Mouse (Mus musculus) kidney, embryonic 14.5 days (tissue): Measurements from ENCODE around the gene Cirbp. TPM values are rescaled to one million over a fixed set of nuclear protein-coding genes. Genes with fewer than 3 reads are reported as not detected.

Experiments used
- ATAC-seq: fragments of 200-750 bp; cut with Nextera tagmentation; 2 replicates; pipeline ENCODE4 v1.8.0; 2017; ENCODE audit warnings: moderate number of reproducible peaks, mild to moderate bottlenecking, moderate TSS enrichment, moderate library complexity; ENCODE audit not compliant: low FRiP score, low TSS enrichment
- H3K27ac ChIP-seq: fragments of 300-500 bp; sonication (generic); 2 replicates; pipeline ENCODE4 v1.5.1; 2014; ENCODE audit warnings: low read depth, mild to moderate bottlenecking, low read length, moderate library complexity, mixed read lengths
- H3K27me3 ChIP-seq: fragments of 300-500 bp; sonication (generic); 2 replicates; pipeline ENCODE4 v1.6.1; 2014; ENCODE audit warnings: mild to moderate bottlenecking, low read length; ENCODE audit not compliant: control insufficient read depth, insufficient read depth
- H3K36me3 ChIP-seq: fragments of 300-500 bp; sonication (generic); 2 replicates; pipeline ENCODE4 v1.6.1; 2014; ENCODE audit warnings: low read length, mixed read lengths; ENCODE audit not compliant: control insufficient read depth, insufficient read depth
- H3K4me1 ChIP-seq: fragments of 300-500 bp; sonication (generic); 2 replicates; pipeline ENCODE4 v1.6.1; 2014; ENCODE audit warnings: low read length, mixed read lengths; ENCODE audit not compliant: control insufficient read depth, insufficient read depth
- H3K4me2 ChIP-seq: fragments of 300-500 bp; sonication (generic); replicated peaks from 2 replicates; pipeline ENCODE4 v1.6.1; 2014; ENCODE audit warnings: low read depth, mild to moderate bottlenecking, low read length
- H3K4me3 ChIP-seq: fragments of 300-500 bp; sonication (generic); 2 replicates; pipeline ENCODE4 v1.5.1; 2014; ENCODE audit warnings: mild to moderate bottlenecking, low read length
- H3K9ac ChIP-seq: fragments of 300-500 bp; sonication (generic); 2 replicates; pipeline ENCODE4 v1.6.1; 2014; ENCODE audit warnings: low read depth, mild to moderate bottlenecking, low read length, moderate library complexity
- H3K9me3 ChIP-seq: fragments of 300-500 bp; sonication (generic); 2 replicates; pipeline ENCODE4 v1.6.1; 2016; ENCODE audit warnings: low read length; ENCODE audit not compliant: control insufficient read depth
- WGBS: fragments of 180-500 bp; shearing (Covaris S2); extraction: QIAGEN DNeasy Blood & Tissue Kit; methylation state at CpG from one replicate; pipeline ENCODE4 v1.1.7; 2014; 5-methylcytosine and 5-hydroxymethylcytosine counted together
- polyA plus RNA-seq: library from polyadenylated mRNA; unstranded; fragments of >200 nt; fragmentation: Nextera tagmentation; extraction: Ambion mirVana; gene quantifications from 2 replicates; pipeline ENCODE4 v1.2.1, GENCODE M21; 2014

Cirbp gene
- polyA plus RNA-seq, 1 experiment from 2014 or later, result 80.0 TPM

- Histone ChIP-seq H3K4me2 (peak overlapping the region; percentile 99), H3K36me3 (peaks cover 12% of the 10 kb centered on the region), H3K9ac (peak overlapping the region; percentile 44), H3K27me3 (peaks cover 23% of the 10 kb centered on the region), H3K27ac (no peak overlapping the region), H3K4me1 (peaks cover 37% of the 10 kb centered on the region), H3K9me3 (no peaks in the 10 kb centered on the region), H3K4me3 (peak overlapping the region; percentile 77)
- 13% methylated on average over 33 of the region's 49 CpGs for WGBS
- no peak for ATAC-seq
Observed at GRCm38 (mm10) chr10:80136179-80136951, 29.4 kb upstream of the Cirbp start.

GRCm38 (mm10) chr10:80136952-80137625 is 28.7 kb upstream of the Cirbp start:
- peaks cover 23% of the 10 kb centered on the region for H3K27me3 ChIP-seq
- no peak overlapping the region for H3K27ac ChIP-seq
- H3K4me3 ChIP-seq, result peak overlapping the region; percentile 77
- peak overlapping the region; percentile 44; the same call in 1 of the 2 replicates for H3K9ac ChIP-seq
- H3K9me3 ChIP-seq, result no peaks in the 10 kb centered on the region
- H3K36me3 ChIP-seq, result peaks cover 11% of the 10 kb centered on the region; the same call in 1 of the 2 replicates
- 7% methylated on average over 29 of the region's 29 CpGs for WGBS
- peaks cover 32% of the 10 kb centered on the region for H3K4me1 ChIP-seq
- H3K4me2 ChIP-seq, result peak overlapping the region; percentile 99
- no peak for ATAC-seq

- H3K4me3 ChIP-seq, result peak overlapping the region; percentile 77
- H3K4me1 ChIP-seq, result peaks cover 34% of the 10 kb centered on the region
- no peaks in the 10 kb centered on the region for H3K9me3 ChIP-seq
- peaks cover 23% of the 10 kb centered on the region for H3K27me3 ChIP-seq
- peak overlapping the region; percentile 83; the same call in 1 of the 2 replicates for H3K27ac ChIP-seq
- H3K4me2 ChIP-seq, result peak overlapping the region; percentile 99
- peaks cover 7% of the 10 kb centered on the region; the same call in 1 of the 2 replicates for H3K36me3 ChIP-seq
- ATAC-seq, result no peak
- 5% methylated on average over 25 of the region's 33 CpGs for WGBS
- peak overlapping the region; percentile 86 for H3K9ac ChIP-seq
Observed at GRCm38 (mm10) chr10:80137626-80138552, 27.9 kb upstream of the Cirbp start.

- peaks cover 35% of the 10 kb centered on the region for H3K4me1 ChIP-seq
- peak within 1 kb of the TSS; percentile 86 for H3K9ac ChIP-seq
- no peaks in the 10 kb centered on the region for H3K9me3 ChIP-seq
- WGBS, result under 1% methylated on average over 76 of the region's 94 CpGs
- peaks cover 12% of the 10 kb centered on the region for H3K36me3 ChIP-seq
- H3K27ac ChIP-seq, result peak within 1 kb of the TSS; percentile 83
- H3K27me3 ChIP-seq, result peaks cover 23% of the 10 kb centered on the region
- peak; percentile 6 for ATAC-seq
- peak within 1 kb of the TSS; percentile 77 for H3K4me3 ChIP-seq
- peak within 1 kb of the TSS; percentile 99 for H3K4me2 ChIP-seq
Observed at GRCm38 (mm10) chr10:80138553-80139438, 27.0 kb upstream of the Cirbp start, which contains the start of gene Atp5d. Atp5d (plus strand) TSS chr10:80138632.

GRCm38 (mm10) chr10:80139439-80139775 is 26.4 kb upstream of the Cirbp start:
- peaks cover 23% of the 10 kb centered on the region for H3K27me3 ChIP-seq
- ATAC-seq, result peak; percentile 4
- H3K4me1 ChIP-seq, result peaks cover 35% of the 10 kb centered on the region
- H3K4me3 ChIP-seq, result peak overlapping the region; percentile 77
- peak overlapping the region; percentile 83; the same call in 1 of the 2 replicates for H3K27ac ChIP-seq
- H3K4me2 ChIP-seq, result peak overlapping the region; percentile 99
- peak overlapping the region; percentile 86 for H3K9ac ChIP-seq
- WGBS, result under 1% methylated on average over 10 of the region's 10 CpGs
- H3K36me3 ChIP-seq, result peaks cover 13% of the 10 kb centered on the region
- H3K9me3 ChIP-seq, result no peaks in the 10 kb centered on the region

GRCm38 (mm10) chr10:80139975-80140665 is 25.7 kb upstream of the Cirbp start:
- H3K27ac ChIP-seq, result no peak overlapping the region
- H3K4me2 ChIP-seq, result no peak overlapping the region
- H3K9ac ChIP-seq, result no peak overlapping the region
- H3K4me3 ChIP-seq, result no peak overlapping the region
- 78% methylated on average over 11 of the region's 11 CpGs for WGBS
- no peak for ATAC-seq
- H3K36me3 ChIP-seq, result peaks cover 18% of the 10 kb centered on the region
- H3K9me3 ChIP-seq, result no peaks in the 10 kb centered on the region
- H3K27me3 ChIP-seq, result peaks cover 23% of the 10 kb centered on the region
- peaks cover 35% of the 10 kb centered on the region for H3K4me1 ChIP-seq

- no peak for ATAC-seq
- Histone ChIP-seq H3K36me3 (peaks cover 23% of the 10 kb centered on the region), H3K4me3 (peak within 1 kb of the TSS; percentile 81), H3K27ac (peak within 1 kb of the TSS; percentile 72), H3K9ac (peak within 1 kb of the TSS; percentile 5; the same call in 1 of the 2 replicates), H3K27me3 (peaks cover 23% of the 10 kb centered on the region), H3K4me2 (peak within 1 kb of the TSS; percentile 92), H3K9me3 (no peaks in the 10 kb centered on the region), H3K4me1 (peaks cover 37% of the 10 kb centered on the region)
- WGBS, result 79% methylated on average over 10 of the region's 10 CpGs
Observed at GRCm38 (mm10) chr10:80140666-80141035, 25.1 kb upstream of the Cirbp start, which contains the start of gene Cbarp. Cbarp (minus strand) TSS chr10:80140835.
